Mouse (Mus musculus): ENCODE measurements around the gene Smox.

DNA sequence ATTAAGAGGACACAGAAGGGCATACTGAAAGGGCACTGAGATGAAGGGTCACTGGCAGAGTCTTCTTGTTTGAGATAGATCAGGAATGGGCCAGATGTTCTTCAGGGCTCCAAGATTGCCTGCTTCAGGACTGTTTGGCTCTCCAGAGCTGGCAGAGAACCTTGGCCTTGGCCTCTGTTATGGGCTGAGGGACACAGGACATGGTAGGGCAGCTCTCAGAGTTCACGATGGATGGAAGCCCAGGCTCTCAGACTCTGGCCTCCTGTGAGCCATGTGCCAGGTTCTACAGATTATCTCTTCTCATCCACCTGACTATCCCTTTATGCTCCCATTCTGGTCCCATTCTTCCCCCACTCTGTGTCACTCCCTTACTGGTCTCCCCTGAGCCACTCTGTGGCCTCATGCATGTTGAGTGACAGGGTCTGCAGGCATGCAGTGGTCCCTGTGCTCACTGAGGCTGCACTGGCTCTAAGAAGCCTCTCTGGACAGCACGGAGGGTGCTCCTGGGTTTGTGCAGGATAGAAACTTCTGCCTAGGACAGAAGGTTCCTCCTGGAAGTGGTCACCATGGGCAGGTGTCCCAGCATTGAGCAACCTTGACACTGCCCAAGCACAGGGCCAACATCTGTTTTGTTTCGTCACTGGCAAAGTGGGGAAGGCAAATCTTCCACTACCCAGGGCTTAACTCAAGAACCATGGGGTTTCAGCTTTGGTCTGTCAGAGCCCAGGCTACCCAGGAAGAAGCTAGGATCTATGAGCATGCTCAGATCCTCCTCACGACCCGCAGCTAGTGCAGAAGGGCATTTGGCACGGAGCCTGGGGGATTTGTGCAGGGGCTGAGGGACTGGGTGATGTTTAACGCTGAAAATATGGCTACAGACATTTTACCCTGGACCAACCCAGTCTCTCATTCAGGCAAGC, 60.7 kb downstream of the Smox start:
- TF ChIP-seq CTCF (IDR thresholded peaks at IDR 0.05; ENCODE audit: low read depth, low read length): no peak
- TF ChIP-seq POLR2A (IDR thresholded peaks at IDR 0.05; ENCODE audit: borderline replicate concordance, low read depth, low read length): no peak
